Mouse (Mus musculus): ENCODE measurements around the gene Fancl.

GRCm38 (mm10) chr11:26481691-26482242 is 95.8 kb downstream of the Fancl start:
- TF ChIP-seq CTCF (IDR thresholded peaks at IDR 0.05; ENCODE audit: borderline replicate concordance, insufficient read depth, low read length) = no peak
- no peak for TF ChIP-seq POLR2A (IDR thresholded peaks at IDR 0.05; ENCODE audit: low read depth, low read length)
